Mouse (Mus musculus) effector memory CD4-positive, alpha-beta T cell, adult 7 months (primary cell): ENCODE measurements around the gene Sgms1. TPM values are rescaled to one million over a fixed set of nuclear protein-coding genes. Genes with fewer than 3 reads are reported as not detected.

ENCODE experiments used
- polyA plus RNA-seq: library from polyadenylated mRNA; unstranded; fragments of 100-300 nt; shearing (Covaris generic); gene quantifications from one replicate; pipeline ENCODE4 v1.2.1, GENCODE M21; 2017

Sgms1 gene
- polyA plus RNA-seq, result 97.7 TPM

DNA sequence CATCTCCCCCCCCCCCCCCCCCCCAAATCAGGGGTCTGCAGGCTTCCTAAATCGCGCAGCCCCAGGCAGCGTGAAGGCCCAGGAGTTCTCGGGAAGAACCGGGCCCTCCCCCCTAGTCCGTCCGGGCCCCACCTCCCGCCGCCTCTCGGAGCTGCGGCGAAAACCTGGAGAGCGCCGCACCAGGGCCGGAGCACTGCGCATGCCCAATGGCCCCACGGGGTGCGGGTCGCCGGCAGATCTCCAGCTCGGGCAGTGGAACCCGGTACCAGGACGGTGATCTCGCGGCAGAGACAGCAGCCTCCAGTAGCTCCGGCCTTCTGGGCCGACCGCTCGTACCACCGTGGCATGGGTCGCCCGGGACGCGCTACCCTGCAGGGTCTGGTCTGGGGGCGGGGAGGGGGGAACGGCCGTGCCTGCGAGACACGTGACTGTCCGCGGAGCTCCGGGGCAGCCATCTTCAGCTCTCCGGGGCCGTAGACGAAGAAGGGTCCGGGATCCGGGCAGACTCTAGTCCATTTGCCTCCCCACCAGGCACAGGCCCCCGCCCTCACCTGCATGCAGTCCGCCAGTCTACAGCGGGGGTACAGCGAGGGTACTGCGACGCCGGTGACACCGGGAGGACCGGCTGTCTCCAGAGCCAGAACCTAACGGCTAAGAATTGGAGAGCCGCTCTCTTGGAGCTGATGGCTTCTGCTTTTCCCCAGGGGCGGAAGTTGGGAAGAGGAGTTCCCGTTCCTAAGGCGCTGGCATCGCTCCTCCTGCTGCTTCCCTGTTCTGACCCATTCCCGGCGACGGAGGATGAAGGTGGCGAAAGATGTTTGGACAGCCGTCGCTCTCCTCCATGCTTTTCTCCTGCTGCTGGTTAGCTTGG is at the start of gene Sgms1:
TSS of gene Sgms1 (minus strand) at position 714 of the 871 bp plus-strand sequence.

DNA sequence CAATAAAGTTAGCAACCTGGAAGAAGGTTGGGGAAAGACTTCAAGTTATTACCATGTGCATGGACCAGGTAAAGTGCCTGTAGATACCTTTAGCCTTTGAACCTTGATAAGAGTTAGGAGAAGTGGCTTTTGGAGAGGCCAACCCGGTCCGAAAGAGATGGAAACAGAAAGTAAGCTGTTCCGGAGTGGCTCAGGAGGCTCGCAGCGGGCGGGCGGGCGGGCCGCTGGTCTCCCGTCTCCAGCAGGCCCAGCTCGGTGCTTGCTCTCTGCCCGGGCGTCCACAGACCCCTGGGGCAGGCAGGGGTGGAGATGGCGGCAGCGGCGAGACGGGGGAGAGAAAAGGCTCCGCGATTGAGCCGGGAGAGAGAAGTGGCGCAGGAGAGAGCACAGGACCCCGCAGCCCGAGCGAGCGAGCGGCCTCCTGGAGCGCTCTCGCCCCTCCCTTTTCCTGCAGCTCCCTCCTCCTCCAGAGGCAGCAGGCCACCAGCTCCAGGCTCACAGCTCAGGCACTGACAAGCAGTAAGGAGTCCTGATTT is 281.7 kb downstream of the Sgms1 start, which contains the start of gene Asah2:
TSS of gene Asah2 (minus strand) at position 441 of the 536 bp plus-strand sequence.

Other genes with a start within 250 kb of the Sgms1 start
- 214 TPM for gene Rpl9-ps6, start 76.9 kb upstream of the Sgms1 start, polyA plus RNA-seq
- gene Minpp1, start 96.1 kb upstream of the Sgms1 start, polyA plus RNA-seq, result 31.5 TPM
- gene Papss2, start 206.1 kb upstream of the Sgms1 start, polyA plus RNA-seq, result 0.38 TPM